Mouse (Mus musculus) frontal cortex, adult (tissue): ENCODE data around the gene Adam23.
"Not testable (repeated sequence)": the region's sequence is repeated elsewhere in the genome, so short reads cannot be mapped to it uniquely, and the experiment has no call there.

Experiments
- ATAC-seq: cut with Nextera tagmentation; 2 replicates; pipeline ENCODE4 v1.9.2; 2017; ENCODE audit warnings: mild to moderate bottlenecking, moderate library complexity, mixed read lengths; ENCODE audit not compliant: low TSS enrichment

Adam23 gene

DNA sequence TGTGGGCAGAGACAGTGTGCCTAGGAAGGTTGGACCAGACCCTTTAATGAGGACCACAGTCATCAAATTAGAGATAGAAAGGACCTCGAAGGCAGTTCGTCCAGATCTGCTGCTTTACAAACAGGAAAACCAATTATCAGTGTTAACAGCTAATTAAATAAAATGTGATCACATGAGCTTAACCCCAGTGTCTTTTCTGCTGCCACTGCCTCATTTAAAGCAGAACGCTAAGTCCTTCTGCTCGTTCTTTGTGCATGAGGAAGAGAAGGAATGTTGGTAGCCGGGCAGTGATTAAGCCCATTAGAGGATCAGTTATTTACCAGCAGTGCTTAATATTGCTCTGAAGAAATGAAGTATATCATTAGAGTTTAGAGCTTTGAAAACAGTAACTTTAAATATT lies 131.1 kb downstream of the Adam23 start:
- no peak for ATAC-seq

DNA sequence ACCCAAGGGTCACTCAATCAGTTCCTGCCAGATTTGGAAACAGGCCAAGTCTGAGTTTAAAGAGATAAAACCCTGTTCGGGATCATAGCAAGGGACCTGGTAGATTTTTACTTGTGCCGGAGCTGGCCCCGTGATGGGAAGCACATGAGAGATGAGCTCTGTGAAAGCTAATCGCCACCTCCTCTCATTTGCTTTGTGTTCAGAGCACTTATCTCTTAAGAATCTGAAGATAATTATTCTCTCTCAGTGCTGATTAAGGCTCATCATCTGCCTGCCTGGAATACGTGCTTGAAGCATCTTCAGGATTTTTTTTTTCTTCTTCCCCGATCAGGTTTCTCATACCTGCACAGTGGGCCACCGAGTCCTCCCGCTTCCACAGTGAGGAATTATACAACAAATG lies 133.5 kb downstream of the Adam23 start:
- no peak for ATAC-seq

DNA sequence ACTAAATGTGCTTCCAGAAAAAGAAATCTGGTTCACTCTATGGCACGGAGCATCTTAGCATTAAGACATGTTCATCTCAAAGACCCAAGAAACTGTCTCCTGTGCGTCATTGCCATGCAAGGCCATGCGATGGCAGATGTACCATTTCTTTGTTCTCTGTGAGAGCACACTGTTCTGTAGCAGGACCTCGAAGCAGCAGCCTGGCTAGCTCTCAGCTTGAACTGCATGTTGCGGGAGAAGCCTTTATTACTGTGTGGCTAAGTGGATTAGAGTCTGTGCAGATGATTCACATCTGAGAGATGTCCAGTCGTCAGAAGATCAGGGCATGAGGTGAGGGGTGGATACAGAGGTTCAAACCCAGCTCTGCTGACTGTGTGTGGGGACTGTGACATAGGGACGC lies 141.2 kb downstream of the Adam23 start:
- ATAC-seq: no peak

DNA sequence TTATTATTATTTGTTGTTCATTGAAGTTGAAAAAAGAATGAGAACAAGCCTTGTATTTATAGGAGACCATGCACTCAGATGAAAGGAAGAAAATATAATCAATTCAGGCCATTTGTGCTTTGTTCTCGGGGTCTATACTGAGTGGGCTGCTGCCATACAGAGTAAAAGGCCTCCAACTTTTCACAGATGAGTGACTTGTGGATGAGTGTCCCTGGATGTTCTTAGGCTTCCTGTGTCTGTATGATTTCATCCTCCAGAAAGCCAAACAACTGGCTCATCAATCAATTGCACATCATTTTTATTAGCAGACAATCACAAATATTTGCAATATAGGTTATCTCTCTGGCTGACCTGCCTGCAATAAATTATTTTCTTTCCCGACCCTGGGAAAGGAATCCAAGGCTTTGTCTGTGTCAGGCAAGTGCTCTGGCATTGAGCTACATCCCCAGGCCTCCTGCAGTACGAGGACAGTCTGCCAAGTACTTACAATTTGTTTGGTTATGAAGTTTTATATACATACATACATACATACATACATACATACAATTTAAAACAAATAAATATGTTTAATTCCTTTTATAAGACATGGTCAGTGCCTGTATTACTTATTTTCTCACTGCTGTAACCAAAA lies 158.3 kb downstream of the Adam23 start:
- ATAC-seq: no peak

DNA sequence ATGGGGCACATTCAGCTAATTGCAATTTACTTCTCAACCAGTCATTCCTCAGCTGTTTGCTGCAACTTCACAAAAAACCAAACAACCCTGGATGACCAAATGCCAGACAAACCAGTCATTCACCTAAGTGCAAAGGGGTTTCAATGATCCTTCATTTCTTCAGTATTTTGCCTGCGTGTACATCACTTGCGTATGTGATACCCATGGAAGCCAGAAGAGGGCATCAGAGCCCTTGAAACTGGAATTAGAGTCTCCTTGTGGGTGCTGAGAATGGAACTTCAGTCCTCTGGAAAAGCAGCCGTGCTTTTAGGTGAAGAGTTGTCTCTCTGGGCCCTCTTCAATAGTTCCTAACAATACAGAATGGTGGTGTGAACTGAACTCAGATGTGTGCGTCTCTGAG lies 163.9 kb downstream of the Adam23 start:
- ATAC-seq: no peak

DNA sequence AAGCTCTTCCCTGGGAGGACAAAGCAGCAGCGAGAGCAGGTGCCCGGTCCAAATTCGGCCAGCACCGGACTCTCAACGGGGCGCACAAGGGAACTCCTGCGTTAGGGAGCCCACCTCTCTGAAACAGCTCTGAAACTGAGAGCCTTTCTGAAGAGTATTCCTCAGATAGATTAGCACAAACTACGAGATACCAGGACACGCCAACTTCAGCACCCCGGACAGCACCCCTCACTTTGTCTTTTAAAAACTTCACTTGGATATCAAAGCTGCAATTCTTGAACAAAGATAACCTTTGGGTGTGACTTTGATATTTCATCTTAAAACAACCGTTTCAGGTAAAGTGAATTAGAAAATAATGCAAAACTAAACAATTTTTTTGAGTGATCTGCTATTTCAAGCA lies 168.9 kb downstream of the Adam23 start:
- no peak for ATAC-seq

DNA sequence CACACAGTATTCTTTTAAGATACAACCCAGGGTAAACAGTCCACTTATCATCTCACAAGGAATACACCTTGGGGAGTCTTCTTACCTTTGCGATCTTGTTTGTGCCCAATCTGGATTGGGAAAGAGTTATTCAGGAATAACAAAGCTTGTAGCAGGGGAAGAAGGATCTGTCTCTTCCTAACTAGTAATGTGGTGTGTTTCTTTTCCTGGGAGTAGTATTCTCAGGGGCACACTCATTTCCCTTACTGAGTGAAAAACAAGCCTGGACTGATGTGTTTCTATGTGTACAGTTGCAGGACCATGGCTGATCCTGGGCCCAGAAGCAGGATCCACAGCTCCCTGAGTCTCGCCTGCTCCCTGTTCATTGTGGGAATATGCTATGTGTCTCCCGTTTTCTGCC lies 170.0 kb downstream of the Adam23 start, which contains the start of gene Gm39653:
Gene Gm39653, plus strand, starts transcription at position 301 of the 400 bp plus-strand sequence.
- no peak for ATAC-seq

DNA sequence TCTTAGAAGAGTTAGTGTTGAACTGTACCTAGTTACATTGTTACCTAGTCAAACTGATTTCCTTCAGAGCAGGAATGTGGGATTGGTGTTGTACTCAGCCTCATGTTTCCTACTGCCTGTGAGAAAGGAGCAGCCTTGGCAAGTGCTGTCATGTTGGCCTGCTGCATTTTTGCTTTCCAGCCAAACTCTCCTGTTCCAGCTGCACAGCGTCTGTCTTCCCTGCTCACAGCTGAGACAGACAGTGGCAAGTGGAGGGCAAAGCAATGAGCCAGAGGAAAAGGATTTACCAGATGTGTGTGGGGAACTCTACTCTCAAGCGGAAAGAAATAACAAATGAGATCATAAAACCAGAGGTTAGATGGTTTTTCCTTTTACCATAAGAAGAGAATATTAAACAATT lies 182.5 kb downstream of the Adam23 start:
- ATAC-seq: peak; percentile 64; the same call in 1 of the 2 replicates

DNA sequence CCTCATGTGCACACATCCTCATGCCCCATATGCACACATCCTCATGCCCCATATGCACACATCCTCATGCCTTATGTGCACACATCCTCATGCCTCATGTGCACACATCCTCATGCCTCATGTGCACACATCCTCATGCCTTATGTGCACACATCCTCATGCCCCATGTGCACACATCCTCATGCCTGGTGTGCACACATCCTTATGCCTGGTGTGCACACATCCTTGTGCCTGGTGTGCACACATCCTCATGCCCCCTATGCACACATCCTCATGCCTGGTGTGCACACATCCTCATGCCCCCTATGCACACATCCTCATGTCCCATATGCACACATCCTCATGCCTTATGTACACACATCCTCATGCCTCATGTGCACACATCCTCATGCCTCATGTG lies 184.7 kb downstream of the Adam23 start:
- not testable (repeated sequence) for ATAC-seq

DNA sequence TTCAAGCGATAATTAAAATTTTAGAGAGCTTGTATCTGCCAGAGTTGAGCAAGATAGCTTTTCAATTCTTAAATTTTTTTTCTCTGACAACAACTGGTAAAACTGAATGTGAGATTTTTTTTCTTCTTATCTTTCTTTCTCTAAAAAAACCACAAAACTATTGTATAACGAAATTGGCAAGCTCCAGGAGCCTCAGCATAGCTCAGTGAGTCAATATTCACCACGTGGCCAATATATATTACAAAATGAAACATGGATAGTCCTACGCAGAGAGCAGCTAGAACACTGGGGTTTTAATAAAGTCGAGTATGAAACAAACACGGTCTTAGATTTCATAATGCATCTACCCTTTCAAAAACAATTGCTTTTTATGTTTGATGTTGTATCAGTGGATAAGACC lies 194.2 kb downstream of the Adam23 start:
- no peak for ATAC-seq
